Mouse (Mus musculus) liver, postnatal 0 days (tissue): Measurements from ENCODE around the gene Atcay. TPM values are rescaled to one million over a fixed set of nuclear protein-coding genes. Genes with fewer than 3 reads are reported as not detected.
"Not testable (repeated sequence)": the region's sequence is repeated elsewhere in the genome, so short reads cannot be mapped to it uniquely, and the experiment has no call there.

Experiments
- ATAC-seq: fragments of 200-750 bp; cut with Nextera tagmentation; 2 replicates; pipeline ENCODE4 v1.8.0; 2017; ENCODE audit warnings: mild to moderate bottlenecking, moderate library complexity
- DNase-seq: peaks from one replicate; pipeline ENCODE4 v3.0.0-alpha.2; 2016
- H3K27ac ChIP-seq: fragments of 300-500 bp; sonication (generic); 2 replicates; pipeline ENCODE4 v1.5.1; 2014; ENCODE audit warnings: antibody characterized with exemption, moderate library complexity, mild to moderate bottlenecking, low read depth
- H3K27me3 ChIP-seq: fragments of 300-500 bp; sonication (generic); 2 replicates; pipeline ENCODE4 v1.6.1; 2014; ENCODE audit warnings: low read length, control low read depth, mixed read lengths; ENCODE audit not compliant: insufficient read depth
- H3K36me3 ChIP-seq: fragments of 300-500 bp; sonication (generic); replicated peaks from 2 replicates; pipeline ENCODE4 v1.6.1; 2014; ENCODE audit warnings: mild to moderate bottlenecking, control low read depth, low read length, moderate library complexity, mixed read lengths; ENCODE audit not compliant: insufficient read depth
- H3K4me1 ChIP-seq: fragments of 300-500 bp; sonication (generic); 2 replicates; pipeline ENCODE4 v1.6.1; 2014; ENCODE audit warnings: antibody characterized with exemption, mild to moderate bottlenecking, control low read depth; ENCODE audit not compliant: insufficient read depth
- H3K4me2 ChIP-seq: fragments of 300-500 bp; sonication (generic); 2 replicates; pipeline ENCODE4 v1.6.1; 2014; ENCODE audit warnings: low read depth, mild to moderate bottlenecking, low read length, moderate library complexity, mixed read lengths
- H3K4me3 ChIP-seq: fragments of 300-500 bp; sonication (generic); 2 replicates; pipeline ENCODE4 v1.5.1; 2014; ENCODE audit warnings: low read depth, low read length
- H3K9ac ChIP-seq: fragments of 300-500 bp; sonication (generic); replicated peaks from 2 replicates; pipeline ENCODE4 v1.6.1; 2014; ENCODE audit warnings: mild to moderate bottlenecking, moderate library complexity
- H3K9me3 ChIP-seq: fragments of 300-500 bp; sonication (generic); 2 replicates; pipeline ENCODE4 v1.6.1; 2016; ENCODE audit warnings: mild to moderate bottlenecking, control low read depth, low read length, mixed read lengths
- CTCF ChIP-seq: sonication (generic); IDR thresholded peaks from 2 replicates; pipeline ENCODE4 v1.5.1; 2016; ENCODE audit warnings: antibody characterized with exemption, low read depth
- EP300 ChIP-seq: IDR thresholded peaks from 2 replicates; pipeline ENCODE4 v1.6.1; 2016; ENCODE audit warnings: antibody characterized with exemption, low read depth, mild to moderate bottlenecking
- WGBS: fragments of 180-500 bp; shearing (Covaris S2); extraction: QIAGEN DNeasy Blood & Tissue Kit; methylation state at CpG from one replicate; pipeline ENCODE4 v1.1.7; 2014; ENCODE audit not compliant: insufficient replicate concordance; 5-methylcytosine and 5-hydroxymethylcytosine counted together
- polyA plus RNA-seq: library from polyadenylated mRNA; unstranded; fragments of >200 nt; fragmentation: Nextera tagmentation; extraction: Ambion mirVana; gene quantifications from 2 replicates; pipeline ENCODE4 v1.2.1, GENCODE M21; 2015

Gene Atcay
- polyA plus RNA-seq, 1 experiment from 2014 or later, result not detected

GRCm38 (mm10) chr10:81221402-81222015 lies 9.1 kb downstream of the Atcay start:
- Histone ChIP-seq H3K27me3 (no peaks in the 10 kb centered on the region), H3K27ac (no peak overlapping the region), H3K9ac (no peak overlapping the region), H3K4me3 (no peak overlapping the region), H3K4me2 (no peak overlapping the region), H3K36me3 (no peaks in the 10 kb centered on the region), H3K4me1 (peaks cover 3% of the 10 kb centered on the region; the same call in 1 of the 2 replicates), H3K9me3 (no peaks in the 10 kb centered on the region)
- DNase-seq (no peak), ATAC-seq (no peak)
- 53% methylated on average over 5 of the region's 5 CpGs for WGBS
- TF ChIP-seq CTCF, result no peak
- TF ChIP-seq EP300, result no peak

DNA sequence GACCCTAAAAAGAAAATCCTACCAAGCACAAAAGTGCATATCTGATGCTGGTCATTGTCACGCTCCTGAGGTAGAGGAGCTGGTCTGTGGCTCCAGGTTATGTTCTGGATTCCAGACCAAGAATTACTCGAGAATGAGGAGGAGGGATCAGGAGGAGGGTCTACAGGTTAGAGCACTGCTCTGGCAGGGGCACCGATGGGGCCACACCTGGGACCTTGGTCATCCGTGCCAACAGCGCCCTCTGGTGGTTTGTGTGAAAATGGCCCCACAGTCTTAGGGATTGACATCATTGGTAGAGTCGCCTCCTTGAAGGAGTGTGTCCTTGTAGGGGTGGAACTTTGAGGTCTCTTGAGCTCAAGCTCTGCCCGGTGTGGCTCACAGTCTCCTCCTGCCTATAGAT lies 12.7 kb downstream of the Atcay start:
- no peak overlapping the region for H3K9ac ChIP-seq
- H3K27me3 ChIP-seq, result 0 out of 2 replicates have a peak, but pooled peaks cover 2% of the 10 kb centered on the region
- no peak overlapping the region for H3K4me3 ChIP-seq
- H3K4me1 ChIP-seq, result peaks cover 3% of the 10 kb centered on the region; the same call in 1 of the 2 replicates
- H3K27ac ChIP-seq, result no peak overlapping the region
- DNase-seq (peak; percentile 84), ATAC-seq (peak; percentile 59)
- peak; percentile 92 for TF ChIP-seq CTCF
- no peak for TF ChIP-seq EP300
- no peaks in the 10 kb centered on the region for H3K9me3 ChIP-seq
- 17% methylated on average over 7 of the region's 7 CpGs for WGBS
- H3K4me2 ChIP-seq, result no peak overlapping the region
- no peaks in the 10 kb centered on the region for H3K36me3 ChIP-seq

- not testable (repeated sequence) for H3K4me1 ChIP-seq, H3K9ac ChIP-seq, H3K4me2 ChIP-seq, H3K4me3 ChIP-seq, ATAC-seq, H3K9me3 ChIP-seq, H3K27me3 ChIP-seq, DNase-seq, H3K36me3 ChIP-seq, H3K27ac ChIP-seq
- peak; percentile 72 for TF ChIP-seq CTCF
- WGBS, result 10% methylated on average over 1 of the region's 1 CpGs
Measured at GRCm38 (mm10) chr10:81217267-81217666, 13.4 kb downstream of the Atcay start.

DNA sequence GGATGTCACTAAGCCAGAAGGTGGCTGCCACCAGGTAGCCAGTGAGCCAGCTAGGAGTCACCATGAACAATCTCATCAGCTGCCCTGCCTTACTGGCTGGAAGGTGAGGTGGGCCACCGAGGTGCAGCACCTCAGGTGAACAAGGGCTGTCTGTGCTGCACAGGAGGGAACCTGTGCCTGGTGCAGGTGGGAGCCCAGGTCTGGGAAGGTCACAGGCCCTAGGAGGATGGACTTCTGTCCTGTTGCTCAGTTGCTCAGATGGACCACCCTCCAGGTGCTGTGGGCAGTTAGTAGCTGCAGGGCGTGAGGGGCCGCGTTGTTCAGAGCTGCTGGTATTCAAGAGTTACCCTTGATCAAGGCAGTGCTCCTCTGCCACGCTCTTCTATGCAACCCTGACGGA lies 13.8 kb downstream of the Atcay start:
- peaks cover 3% of the 10 kb centered on the region; the same call in 1 of the 2 replicates for H3K4me1 ChIP-seq
- TF ChIP-seq CTCF (no peak), EP300 (no peak)
- H3K9ac ChIP-seq, result no peak overlapping the region
- H3K4me2 ChIP-seq, result no peak overlapping the region
- no peaks in the 10 kb centered on the region for H3K9me3 ChIP-seq
- H3K27me3 ChIP-seq, result 0 out of 2 replicates have a peak, but pooled peaks cover 2% of the 10 kb centered on the region
- H3K36me3 ChIP-seq, result no peaks in the 10 kb centered on the region
- WGBS, result 79% methylated on average over 6 of the region's 6 CpGs
- no peak overlapping the region for H3K4me3 ChIP-seq
- no peak for ATAC-seq
- H3K27ac ChIP-seq, result no peak overlapping the region
- no peak for DNase-seq

DNA sequence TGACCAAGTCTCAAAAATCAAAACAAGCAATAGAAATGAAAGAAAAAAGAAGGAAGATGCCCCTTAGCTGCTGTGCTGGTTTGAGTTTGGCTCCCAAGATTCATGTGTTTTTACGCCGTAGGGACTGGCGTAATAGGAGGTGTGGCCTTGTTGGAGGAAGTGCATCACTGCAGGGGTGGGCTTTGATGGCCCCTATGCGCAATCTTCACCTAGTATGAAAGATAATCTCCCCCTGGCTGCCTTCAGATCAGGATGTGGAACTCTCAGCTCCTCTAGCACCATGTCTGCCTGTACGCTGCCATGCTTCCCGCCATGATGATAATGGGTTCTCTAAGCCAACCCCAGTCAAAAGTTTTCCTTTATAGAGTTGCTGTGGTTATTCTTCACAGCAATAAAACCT lies 14.4 kb downstream of the Atcay start:
- no peak overlapping the region for H3K4me2 ChIP-seq
- no peak overlapping the region for H3K27ac ChIP-seq
- H3K9ac ChIP-seq, result no peak overlapping the region
- 73% methylated on average over 6 of the region's 6 CpGs for WGBS
- no peak overlapping the region for H3K4me3 ChIP-seq
- no peaks in the 10 kb centered on the region for H3K9me3 ChIP-seq
- H3K27me3 ChIP-seq, result 0 out of 2 replicates have a peak, but pooled peaks cover 2% of the 10 kb centered on the region
- no peaks in the 10 kb centered on the region for H3K36me3 ChIP-seq
- TF ChIP-seq EP300, result no peak
- TF ChIP-seq CTCF, result no peak
- ATAC-seq (no peak), DNase-seq (no peak)
- H3K4me1 ChIP-seq, result no peaks in the 10 kb centered on the region

GRCm38 (mm10) chr10:81210154-81210553 lies 20.5 kb downstream of the Atcay start:
- 83% methylated on average over 5 of the region's 5 CpGs for WGBS
- Histone ChIP-seq H3K27me3 (0 out of 2 replicates have a peak, but pooled peaks cover 2% of the 10 kb centered on the region), H3K36me3 (no peaks in the 10 kb centered on the region), H3K4me1 (no peaks in the 10 kb centered on the region), H3K27ac (no peak overlapping the region), H3K4me2 (no peak overlapping the region), H3K9me3 (peaks cover 3% of the 10 kb centered on the region; the same call in 1 of the 2 replicates), H3K9ac (no peak overlapping the region), H3K4me3 (no peak overlapping the region)
- ATAC-seq (no peak), DNase-seq (no peak)
- TF ChIP-seq EP300 (no peak), CTCF (peak; percentile 49)
